Mouse (Mus musculus): ENCODE results near the gene Me1.

Gene Me1

DNA sequence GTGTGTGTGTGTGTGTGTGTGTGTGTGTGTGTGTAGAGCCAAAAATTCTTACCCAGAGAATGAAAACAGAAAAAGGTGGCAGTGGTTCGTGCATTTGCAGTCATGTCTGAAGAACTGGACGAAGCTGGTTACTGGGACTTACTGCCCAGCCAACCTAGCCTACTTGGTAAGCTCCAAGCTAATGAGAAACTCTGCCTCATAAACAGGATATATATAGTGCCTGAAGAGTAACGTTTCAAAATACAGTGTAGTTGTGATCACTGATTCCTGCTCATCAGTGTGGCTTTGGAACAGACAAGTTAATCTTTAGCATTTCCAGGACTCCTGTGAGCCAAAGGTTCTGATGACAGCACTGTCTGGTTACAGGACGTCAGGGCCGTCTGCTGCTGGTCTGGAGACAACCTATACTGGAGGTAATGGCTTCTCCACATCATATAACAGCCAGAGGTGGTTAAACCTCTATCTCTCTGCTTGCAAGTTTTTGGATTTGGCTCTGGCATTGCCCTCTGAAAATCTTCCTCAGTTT is 146.1 kb downstream of the Me1 start:
- no peak for DNase-seq (ENCODE audit: low read depth, low spot score)

- no peak for DNase-seq (ENCODE audit: low read depth, low spot score)
These were observed 151.2 kb downstream of the Me1 start for GRCm38 (mm10) chr9:86544559-86544958.

- no peak for DNase-seq (ENCODE audit: low read depth, low spot score)
These were observed 152.3 kb downstream of the Me1 start for GRCm38 (mm10) chr9:86543451-86543850.

DNA sequence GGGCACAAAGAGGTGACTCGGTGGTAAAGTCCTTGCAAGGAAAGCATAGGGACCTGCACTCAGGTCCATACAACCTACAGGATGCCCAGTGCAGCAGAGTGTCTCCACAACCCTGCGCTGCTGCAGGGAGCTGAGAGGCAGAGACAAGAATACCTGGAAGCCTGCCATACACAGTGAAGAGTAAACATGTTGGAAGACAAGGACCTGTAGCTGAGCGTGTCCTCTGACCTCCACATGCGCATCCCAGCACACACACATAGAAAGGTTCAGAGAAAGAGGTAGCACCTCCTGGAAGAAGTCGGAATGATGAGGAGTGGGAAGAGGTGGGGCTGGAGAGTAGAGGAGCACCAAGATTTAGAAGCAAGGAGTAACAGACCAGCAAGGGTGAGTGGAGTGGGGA is 161.7 kb downstream of the Me1 start:
- DNase-seq (ENCODE audit: low read depth, low spot score), result no peak
